Mouse (Mus musculus): ENCODE measurements around the gene Olfr704.
"Not testable (repeated sequence)": the region's sequence is repeated elsewhere in the genome, so short reads cannot be mapped to it uniquely, and the experiment has no call there.

The Olfr704 gene

DNA sequence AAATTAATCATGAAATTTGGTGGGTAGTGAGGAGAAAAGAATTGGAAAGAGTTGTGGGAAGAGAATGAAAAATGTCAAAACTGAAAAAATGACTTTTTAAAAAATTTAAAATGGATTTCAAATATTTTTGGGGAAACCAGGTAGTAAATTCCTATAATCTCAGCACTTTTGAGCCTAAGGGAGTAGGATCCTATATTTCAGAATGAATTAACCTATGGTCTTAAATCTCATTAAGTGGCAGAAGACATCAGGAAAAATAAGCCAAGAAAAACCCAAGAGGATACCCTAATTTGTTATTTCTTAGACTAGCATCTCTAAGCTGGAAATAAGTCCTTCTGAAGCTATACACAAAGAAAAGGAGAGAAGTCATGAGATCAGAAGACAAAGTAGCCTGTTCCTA is at the start of gene Olfr704:
Gene Olfr704 (plus strand): TSS at position 301 of the 400 bp plus-strand sequence.
- DNase-seq (ENCODE audit: low spot score), result no peak

DNA sequence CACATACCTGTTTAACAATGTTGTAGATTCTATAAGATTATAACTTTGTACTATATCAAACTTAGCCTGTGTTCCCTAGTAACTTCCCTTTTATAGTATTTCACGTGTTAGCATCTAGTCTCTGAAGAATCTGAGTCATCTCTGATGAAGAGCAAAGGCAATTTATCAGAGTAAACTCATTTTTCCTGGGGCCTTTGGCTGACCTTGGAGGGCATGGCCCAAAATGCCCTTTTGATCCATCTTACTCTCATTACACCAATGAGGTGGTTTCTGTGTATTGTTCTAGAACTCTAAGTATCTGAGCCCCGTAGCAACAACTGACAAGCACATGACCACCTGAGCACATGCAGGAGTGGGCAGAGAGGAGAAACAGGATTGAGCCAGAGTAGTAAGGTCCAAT is 49.2 kb upstream of the Olfr704 start, which contains the start of gene Olfr701:
Gene Olfr701 (plus strand): TSS at position 301 of the 400 bp plus-strand sequence.
- DNase-seq (ENCODE audit: low spot score), result no peak

DNA sequence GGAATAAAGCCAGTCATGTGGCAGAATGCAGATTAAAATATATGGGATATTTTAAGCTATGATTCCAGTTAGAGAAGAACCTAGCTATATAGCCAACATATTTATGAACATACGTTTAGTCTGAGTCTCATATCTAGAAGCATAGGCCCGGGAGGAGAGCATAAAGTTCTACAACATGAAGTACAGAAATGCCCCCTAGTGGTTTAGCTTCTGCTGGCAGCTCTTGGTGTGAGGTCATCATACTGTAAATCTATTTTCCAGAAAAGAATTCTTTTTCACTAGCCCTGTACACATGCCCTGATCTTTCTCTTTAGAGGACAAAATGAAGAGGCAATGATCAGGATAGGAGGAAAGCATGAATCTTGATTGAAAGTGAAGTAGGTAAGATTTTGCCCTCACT is 47.2 kb upstream of the Olfr704 start:
- DNase-seq (ENCODE audit: low spot score), result no peak

DNA sequence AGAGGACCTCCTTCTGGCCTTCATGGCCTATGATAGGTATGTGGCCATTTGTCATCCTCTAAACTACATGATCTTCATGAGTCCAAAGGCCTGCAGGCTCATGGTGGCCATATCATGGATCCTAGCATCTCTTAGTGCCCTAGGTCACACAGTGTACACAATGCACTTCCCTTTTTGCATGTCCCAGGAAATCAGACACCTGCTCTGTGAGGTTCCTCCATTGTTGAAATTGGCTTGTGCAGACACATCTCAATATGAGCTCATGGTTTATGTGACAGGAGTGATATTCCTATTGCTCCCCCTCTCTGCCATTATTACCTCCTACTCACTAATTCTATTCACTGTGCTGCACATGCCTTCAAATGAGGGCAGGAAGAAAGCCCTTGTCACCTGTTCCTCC is 44.6 kb upstream of the Olfr704 start:
- no peak for DNase-seq (ENCODE audit: low spot score)

DNA sequence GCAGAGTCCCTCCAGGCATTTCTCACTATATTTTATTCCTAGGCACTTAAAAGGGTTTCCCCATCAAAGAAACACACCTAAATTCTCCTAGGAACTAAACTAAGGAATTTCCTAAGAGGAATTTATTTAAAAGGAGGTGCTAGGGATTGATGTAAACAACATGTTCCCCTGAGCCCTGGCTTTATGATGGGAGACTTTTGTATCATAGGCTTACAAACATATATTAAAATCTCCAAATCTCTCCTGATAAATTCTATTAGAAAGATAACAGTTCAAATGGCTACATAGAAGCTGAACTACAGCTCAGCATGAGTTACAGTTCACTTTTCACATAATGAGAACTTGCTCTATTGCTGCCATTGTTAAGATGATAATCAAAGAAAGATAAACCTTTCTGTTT is 29.2 kb upstream of the Olfr704 start, which contains the start of gene Olfr702:
Gene Olfr702 (minus strand): TSS at position 101 of the 400 bp plus-strand sequence.
- no peak for DNase-seq (ENCODE audit: low spot score)

DNA sequence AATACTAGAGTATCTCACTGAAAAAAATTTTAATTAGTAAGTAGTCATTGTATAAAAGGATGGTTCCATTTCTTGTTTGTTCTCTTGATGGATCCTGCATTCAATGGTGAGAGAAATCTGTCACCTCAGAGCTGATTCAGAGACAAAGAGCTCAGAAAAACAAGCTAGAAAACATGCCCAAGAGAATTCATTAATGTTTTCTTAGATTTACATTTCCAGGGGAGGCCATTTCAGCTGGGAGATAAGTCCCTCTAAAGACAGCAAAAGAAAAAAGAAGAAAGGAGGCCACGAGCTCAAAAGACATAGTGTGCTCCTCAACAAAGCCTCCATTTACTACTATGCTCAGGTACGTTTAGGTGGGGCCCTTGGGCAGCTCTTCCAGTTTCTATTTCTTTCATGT is 19.9 kb upstream of the Olfr704 start, which contains the start of gene Olfr703:
Gene Olfr703 (plus strand): TSS at position 301 of the 400 bp plus-strand sequence.
- DNase-seq (ENCODE audit: low spot score), result no peak

DNA sequence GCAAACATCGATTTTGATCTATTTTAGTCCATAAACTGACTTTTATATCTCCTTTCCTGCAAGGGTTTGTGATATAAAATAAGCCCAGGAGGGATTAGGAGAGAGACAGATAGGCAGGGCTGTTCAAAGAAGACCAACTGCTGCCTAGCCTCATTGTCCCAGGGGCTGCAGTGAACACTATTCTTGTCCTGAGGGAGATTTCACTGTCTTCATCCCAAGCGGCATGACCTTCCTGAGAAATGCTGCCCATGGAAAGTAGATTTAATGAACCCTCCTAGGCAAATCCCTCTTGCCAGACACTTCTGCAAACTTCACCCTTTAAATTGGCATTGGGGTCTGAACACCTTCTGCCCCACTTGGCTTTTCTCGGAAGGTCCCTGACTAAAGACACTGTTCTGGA is 13.8 kb downstream of the Olfr704 start, which contains the start of gene Olfr705:
Gene Olfr705 (minus strand): TSS at position 101 of the 400 bp plus-strand sequence.
- no peak for DNase-seq (ENCODE audit: low spot score)

DNA sequence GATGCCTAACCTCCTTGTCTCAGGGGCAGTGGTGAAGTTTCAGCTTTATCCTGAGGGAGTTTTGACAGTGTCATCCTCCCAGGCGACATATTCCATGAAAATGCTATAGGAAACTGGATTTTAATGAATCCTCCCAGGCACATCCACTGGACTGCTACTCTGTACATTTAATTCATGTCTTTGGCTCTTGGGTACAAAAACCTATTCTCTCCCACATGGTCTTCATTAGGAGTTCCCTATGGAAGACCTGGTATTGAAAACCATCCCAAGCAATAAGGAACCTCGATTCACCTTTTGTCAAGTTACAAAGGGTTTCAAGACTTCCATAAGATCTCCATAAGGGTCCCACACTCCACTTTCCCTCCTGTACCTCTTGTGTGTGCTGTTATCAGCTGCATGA is 25.1 kb downstream of the Olfr704 start, which contains the start of gene Olfr706:
Gene Olfr706 (minus strand): TSS at position 101 of the 400 bp plus-strand sequence.
- DNase-seq (ENCODE audit: low spot score), result no peak

DNA sequence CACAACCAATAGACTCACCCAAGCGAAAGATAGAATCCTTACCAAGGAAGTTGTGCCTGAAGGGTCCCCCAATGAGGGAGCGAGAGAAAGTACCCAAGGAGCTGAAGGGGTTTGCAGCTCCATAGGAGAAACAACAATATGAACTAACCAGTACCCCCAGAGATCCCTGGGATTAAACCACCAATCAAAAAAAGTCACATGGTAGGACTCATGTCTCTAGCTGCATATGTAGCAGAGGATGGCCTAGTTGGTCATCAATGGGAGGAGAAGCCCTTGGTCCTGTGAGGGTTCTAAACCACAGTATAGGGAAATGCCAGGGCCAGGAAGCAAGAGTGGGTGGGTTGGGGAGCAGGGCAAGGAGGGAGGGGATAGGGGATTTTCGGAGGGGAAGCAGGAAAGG is 38.2 kb downstream of the Olfr704 start, which contains the start of gene Olfr707:
Gene Olfr707 (minus strand): TSS at position 101 of the 400 bp plus-strand sequence.
- DNase-seq (ENCODE audit: low spot score), result not testable (repeated sequence)

DNA sequence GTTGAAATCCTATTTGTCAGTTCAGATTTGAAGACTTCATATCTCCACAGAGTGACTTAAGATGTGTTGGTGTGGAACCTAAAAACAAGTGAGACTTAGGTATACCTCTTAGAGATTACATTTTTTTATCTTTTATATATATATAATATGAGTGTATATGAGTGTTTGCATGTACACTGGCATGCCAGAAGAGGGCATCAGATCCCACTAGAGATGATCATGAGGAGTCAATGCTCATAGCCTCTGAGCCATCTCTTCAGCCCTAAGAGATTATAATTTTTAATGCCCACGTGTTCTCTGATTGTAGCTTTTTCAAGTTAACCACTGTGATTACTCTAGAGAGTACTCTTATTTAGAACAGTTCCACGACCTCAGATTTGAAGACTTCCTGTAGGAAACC is 44.7 kb downstream of the Olfr704 start, which contains the start of gene Olfr1532-ps1:
Gene Olfr1532-ps1 (plus strand): TSS at position 326 of the 400 bp plus-strand sequence.
- no peak for DNase-seq (ENCODE audit: low spot score)

Data from yolk sac, embryonic 10.5 days (tissue).